Mouse (Mus musculus) urinary bladder, postnatal 4 days (tissue): ENCODE data around the gene Trrap.

Experiments used
- DNase-seq, 2 experiments: peaks; one replicate each; pipeline ENCODE4 v3.0.0; 2021 to 2022; ENCODE audit warnings: low spot score in 2 of 2

The Trrap gene

GRCm38 (mm10) chr5:144871775-144872174 lies 104.2 kb downstream of the Trrap start:
- DNase-seq = no peak

- peak in 1 of 2 experiments; percentile 50 for DNase-seq
Measured at GRCm38 (mm10) chr5:144872326-144872725, 104.8 kb downstream of the Trrap start.

- DNase-seq = no peak
Measured at GRCm38 (mm10) chr5:144872867-144873266, 105.3 kb downstream of the Trrap start.

- no peak for DNase-seq
Measured at GRCm38 (mm10) chr5:144875227-144875626, 107.7 kb downstream of the Trrap start.

- peak in 1 of 2 experiments; percentile 51 for DNase-seq
Measured at GRCm38 (mm10) chr5:144875892-144876291, 108.4 kb downstream of the Trrap start.

- DNase-seq = no peak
Measured at GRCm38 (mm10) chr5:144877021-144877420, 109.5 kb downstream of the Trrap start.

- no peak for DNase-seq
Measured at GRCm38 (mm10) chr5:144881670-144882399, 114.3 kb downstream of the Trrap start.

GRCm38 (mm10) chr5:144884629-144885217 lies 117.2 kb downstream of the Trrap start:
- DNase-seq = peak in 1 of 2 experiments; percentile 29

GRCm38 (mm10) chr5:144885968-144886650 lies 118.6 kb downstream of the Trrap start:
- no peak for DNase-seq

- no peak for DNase-seq
Measured at GRCm38 (mm10) chr5:144891276-144891675, 123.7 kb downstream of the Trrap start.

GRCm38 (mm10) chr5:144897881-144898280 lies 130.3 kb downstream of the Trrap start:
- DNase-seq = no peak

- DNase-seq = peak in 1 of 2 experiments; percentile 38
Measured at GRCm38 (mm10) chr5:144898448-144899052, 131.0 kb downstream of the Trrap start.

- DNase-seq = no peak
Measured at GRCm38 (mm10) chr5:144901035-144901434, 133.5 kb downstream of the Trrap start.

GRCm38 (mm10) chr5:144901791-144902190 lies 134.3 kb downstream of the Trrap start:
- no peak for DNase-seq

GRCm38 (mm10) chr5:144904356-144905134 lies 137.0 kb downstream of the Trrap start:
- DNase-seq = no peak

GRCm38 (mm10) chr5:144907591-144907990 lies 140.1 kb downstream of the Trrap start:
- no peak for DNase-seq
